Mouse (Mus musculus) layer of hippocampus, postnatal 14 days (tissue): Measurements from ENCODE around the gene Clec2i. TPM values are rescaled to one million over a fixed set of nuclear protein-coding genes. Genes with fewer than 3 reads are reported as not detected.

Experiments
- microRNA-seq, 2 experiments: library from miRNA; unstranded; fragments of <30 nt; microRNA quantifications; one replicate each; pipeline ENCODE4 v1.2.0; 2021
- total RNA-seq, 2 experiments: library from RNA; stranded (reverse); gene quantifications; 2 replicates each; pipeline ENCODE4 v1.2.3; 2021

Clec2i gene
- total RNA-seq, 2 experiments from 2014 or later = 0.23 TPM; not detected in 1

Small RNAs within 50 kb of the gene (microRNA-seq; reads per million reads assigned to microRNA genes)
- gene Gm27336 = 0 reads per million in 2 experiments

Other genes starting within 250 kb of the Clec2i start
- not detected for gene Clec2h, start 225.2 kb upstream of the Clec2i start, total RNA-seq
- 1 to 10 TPM; 2.0 to 2.9 TPM for gene Klrb1, start 164.5 kb upstream of the Clec2i start, total RNA-seq
- not detected for gene Klrb1c, start 98.4 kb upstream of the Clec2i start, total RNA-seq
- not detected for gene Gm44511, start 61.3 kb upstream of the Clec2i start, total RNA-seq
- gene Klrb1b, start 61.3 kb upstream of the Clec2i start, total RNA-seq = not detected
- 1 to 10 TPM; 1.3 to 1.4 TPM for gene BC035044, start 3.5 kb downstream of the Clec2i start, total RNA-seq
- not detected for gene Clec2g, start 46.8 kb downstream of the Clec2i start, total RNA-seq
- not detected for gene Klrb1f, start 158.3 kb downstream of the Clec2i start, total RNA-seq
- not detected for gene Clec2e, start 213.3 kb downstream of the Clec2i start, total RNA-seq